Mouse (Mus musculus) heart, postnatal 0 days (tissue): ENCODE data around the gene Lipt1.

Source experiments
- CTCF ChIP-seq: IDR thresholded peaks from 2 replicates; pipeline ENCODE4 v1.5.1; 2016; ENCODE audit warnings: antibody characterized with exemption, control low read depth, low read depth
- EP300 ChIP-seq: IDR thresholded peaks from 2 replicates; pipeline ENCODE4 v1.6.1; 2016; ENCODE audit warnings: antibody characterized with exemption, low read depth

DNA sequence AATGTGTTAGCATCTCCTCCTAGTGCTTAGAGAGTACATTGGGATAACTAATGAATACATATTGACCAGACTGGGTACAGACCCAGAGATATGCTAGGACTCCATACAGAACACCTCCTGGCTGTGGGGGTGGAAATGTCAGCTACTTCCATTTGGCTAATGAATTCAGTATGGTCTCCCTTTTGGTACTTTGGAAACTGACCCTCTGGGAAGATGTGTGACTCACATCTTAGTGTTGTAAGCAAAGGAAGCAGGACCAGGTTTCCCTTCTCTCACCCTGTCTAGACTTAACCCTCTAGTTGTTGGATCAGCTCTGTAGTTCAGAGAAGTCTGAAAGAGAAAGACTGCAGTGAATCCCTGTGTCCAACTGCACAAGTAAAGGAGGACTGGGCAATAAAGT is 23.1 kb downstream of the Lipt1 start:
- no peak for TF ChIP-seq CTCF
- TF ChIP-seq EP300, result no peak
